Mouse (Mus musculus) limb, embryonic 14.5 days (tissue): ENCODE measurements around the gene Noxo1. TPM values are rescaled to one million over a fixed set of nuclear protein-coding genes. Genes with fewer than 3 reads are reported as not detected.

Source experiments
- ATAC-seq: fragments of 200-750 bp; cut with Nextera tagmentation; 2 replicates; pipeline ENCODE4 v1.8.0; 2017; ENCODE audit warnings: low read depth, moderate number of reproducible peaks, moderate TSS enrichment; ENCODE audit not compliant: low FRiP score
- DNase-seq: peaks from one replicate; pipeline ENCODE4 v3.0.0-alpha.2; 2015; ENCODE audit warnings: low spot score
- H3K27ac ChIP-seq: fragments of 300-500 bp; sonication (generic); replicated peaks from 2 replicates; pipeline ENCODE4 v1.5.1; 2014; ENCODE audit warnings: low read depth, mild to moderate bottlenecking, low read length, moderate library complexity, mixed read lengths
- H3K27me3 ChIP-seq: fragments of 300-500 bp; sonication (generic); 2 replicates; pipeline ENCODE4 v1.6.1; 2014; ENCODE audit warnings: low read length, mixed read lengths; ENCODE audit not compliant: control insufficient read depth, insufficient read depth
- H3K36me3 ChIP-seq: fragments of 300-500 bp; sonication (generic); 2 replicates; pipeline ENCODE4 v1.6.1; 2014; ENCODE audit warnings: mild to moderate bottlenecking, low read length, moderate library complexity, mixed read lengths; ENCODE audit not compliant: control insufficient read depth, insufficient read depth
- H3K4me1 ChIP-seq: fragments of 300-500 bp; sonication (generic); 2 replicates; pipeline ENCODE4 v1.6.1; 2014; ENCODE audit warnings: antibody characterized with exemption, low read length, mixed read lengths; ENCODE audit not compliant: control insufficient read depth, insufficient read depth
- H3K4me2 ChIP-seq: fragments of 300-500 bp; sonication (generic); replicated peaks from 2 replicates; pipeline ENCODE4 v1.6.1; 2014; ENCODE audit warnings: low read depth, mild to moderate bottlenecking, low read length, moderate library complexity; ENCODE audit not compliant: severe bottlenecking
- H3K4me3 ChIP-seq: fragments of 300-500 bp; sonication (generic); replicated peaks from 2 replicates; pipeline ENCODE4 v1.5.1; 2014; ENCODE audit warnings: low read length
- H3K9ac ChIP-seq: fragments of 300-500 bp; sonication (generic); 2 replicates; pipeline ENCODE4 v1.6.1; 2014; ENCODE audit warnings: mild to moderate bottlenecking, low read depth, low read length, moderate library complexity; ENCODE audit not compliant: severe bottlenecking
- H3K9me3 ChIP-seq: fragments of 300-500 bp; sonication (generic); 2 replicates; pipeline ENCODE4 v1.6.1; 2016; ENCODE audit warnings: low read length; ENCODE audit not compliant: control insufficient read depth
- POLR2A ChIP-seq: fragments of 200-500 bp; IDR thresholded peaks from 2 replicates; pipeline ENCODE4 v1.8.0; 2012; ENCODE audit warnings: inconsistent platforms, mild to moderate bottlenecking, moderate library complexity, borderline replicate concordance; ENCODE audit not compliant: insufficient read depth, insufficient read length; ENCODE audit errors: extremely low read depth
- WGBS: fragments of 180-500 bp; shearing (Covaris S2); extraction: QIAGEN DNeasy Blood & Tissue Kit; methylation state at CpG from one replicate; pipeline ENCODE4 v1.1.7; 2014; 5-methylcytosine and 5-hydroxymethylcytosine counted together
- polyA plus RNA-seq, 2 experiments: library from polyadenylated mRNA; depleted of rRNA in 1 of 2; stranded (reverse) in 1 of 2; unstranded in 1 of 2; fragments of >200 nt; fragmentation: Nextera tagmentation in 1 of 2; extraction: Ambion mirVana in 1 of 2; gene quantifications; 2 replicates each; pipeline versions ENCODE4 v1.2.1 to v1.2.3; 2012 to 2014

Gene Noxo1
- polyA plus RNA-seq, 2 experiments = 3.8 to 9.2 TPM

GRCm38 (mm10) chr17:24670246-24670844, 25.7 kb upstream of the Noxo1 start:
- peak overlapping the region; percentile 94 for H3K4me3 ChIP-seq
- WGBS = 8% methylated on average over 8 of the region's 8 CpGs
- H3K36me3 ChIP-seq = no peaks in the 10 kb centered on the region
- no peaks in the 10 kb centered on the region for H3K27me3 ChIP-seq
- DNase-seq = no peak
- no peak for TF ChIP-seq POLR2A
- H3K9me3 ChIP-seq = no peaks in the 10 kb centered on the region
- H3K27ac ChIP-seq = peak overlapping the region; percentile 67; the same call in 1 of the 2 replicates
- peak overlapping the region; percentile 77 for H3K4me2 ChIP-seq
- H3K9ac ChIP-seq = peak overlapping the region; percentile 93
- peaks cover 26% of the 10 kb centered on the region for H3K4me1 ChIP-seq
- no peak for ATAC-seq

- H3K36me3 ChIP-seq = no peaks in the 10 kb centered on the region
- ATAC-seq (no peak), DNase-seq (no peak)
- no peaks in the 10 kb centered on the region for H3K9me3 ChIP-seq
- 61% methylated on average over 5 of the region's 5 CpGs for WGBS
- H3K4me2 ChIP-seq = peak overlapping the region; percentile 77; the same call in 1 of the 2 replicates
- H3K27ac ChIP-seq = no peak overlapping the region
- TF ChIP-seq POLR2A = no peak
- H3K9ac ChIP-seq = peak overlapping the region; percentile 93; the same call in 1 of the 2 replicates
- peaks cover 26% of the 10 kb centered on the region for H3K4me1 ChIP-seq
- H3K4me3 ChIP-seq = 0 out of 2 replicates have a peak overlapping the region, but pooled peaks have one; percentile 94
- H3K27me3 ChIP-seq = no peaks in the 10 kb centered on the region
Measured at GRCm38 (mm10) chr17:24671346-24671745, 24.7 kb upstream of the Noxo1 start.

- Histone ChIP-seq H3K9ac (peak overlapping the region; percentile 28; the same call in 1 of the 2 replicates), H3K27me3 (no peaks in the 10 kb centered on the region), H3K9me3 (no peaks in the 10 kb centered on the region), H3K27ac (no peak overlapping the region), H3K4me3 (no peak overlapping the region), H3K36me3 (peaks cover 7% of the 10 kb centered on the region), H3K4me1 (peaks cover 26% of the 10 kb centered on the region), H3K4me2 (peak overlapping the region; percentile 16)
- DNase-seq (no peak), ATAC-seq (no peak)
- 23% methylated on average over 5 of the region's 5 CpGs for WGBS
- TF ChIP-seq POLR2A = no peak
Measured at GRCm38 (mm10) chr17:24672141-24672540, 23.9 kb upstream of the Noxo1 start.

- Histone ChIP-seq H3K4me2 (no peak overlapping the region), H3K9ac (no peak overlapping the region), H3K36me3 (peaks cover 28% of the 10 kb centered on the region), H3K27ac (no peak overlapping the region), H3K4me3 (no peak overlapping the region), H3K4me1 (peaks cover 21% of the 10 kb centered on the region), H3K9me3 (no peaks in the 10 kb centered on the region), H3K27me3 (no peaks in the 10 kb centered on the region)
- 85% methylated on average over 7 of the region's 7 CpGs for WGBS
- TF ChIP-seq POLR2A = no peak
- DNase-seq (no peak), ATAC-seq (no peak)
Measured at GRCm38 (mm10) chr17:24674277-24674676, 21.8 kb upstream of the Noxo1 start.

- no peaks in the 10 kb centered on the region for H3K27me3 ChIP-seq
- ATAC-seq = no peak
Measured at GRCm38 (mm10) chr17:24676187-24676586, 19.8 kb upstream of the Noxo1 start.

More at GRCm38 (mm10) chr17:24676187-24676586, 19.8 kb upstream of the Noxo1 start:
- no peaks in the 10 kb centered on the region for H3K9me3 ChIP-seq
- peak; percentile 61 for DNase-seq
- H3K27ac ChIP-seq = no peak overlapping the region
- H3K9ac ChIP-seq = no peak overlapping the region
- no peak for TF ChIP-seq POLR2A
- peaks cover 12% of the 10 kb centered on the region for H3K4me1 ChIP-seq
- H3K36me3 ChIP-seq = peaks cover 47% of the 10 kb centered on the region
- H3K4me3 ChIP-seq = no peak overlapping the region
- H3K4me2 ChIP-seq = no peak overlapping the region
- WGBS = 74% methylated on average over 2 of the region's 2 CpGs
